Mouse (Mus musculus) lung, embryonic 14.5 days (tissue): ENCODE data around the gene 4930550C14Rik. TPM values are rescaled to one million over a fixed set of nuclear protein-coding genes. Genes with fewer than 3 reads are reported as not detected.

Experiments
- ATAC-seq: fragments of 200-750 bp; cut with Nextera tagmentation; 2 replicates; pipeline ENCODE4 v1.8.0; 2017; ENCODE audit warnings: mild to moderate bottlenecking, moderate TSS enrichment, moderate library complexity; ENCODE audit not compliant: insufficient read depth
- DNase-seq: peaks from one replicate; pipeline ENCODE4 v3.0.0-alpha.2; 2015
- H3K27ac ChIP-seq: fragments of 300-500 bp; sonication (generic); 2 replicates; pipeline ENCODE4 v1.5.1; 2014; ENCODE audit warnings: low read depth, mild to moderate bottlenecking, moderate library complexity
- H3K27me3 ChIP-seq: fragments of 300-500 bp; sonication (generic); 2 replicates; pipeline ENCODE4 v1.6.1; 2014; ENCODE audit warnings: low read length, control low read depth; ENCODE audit not compliant: insufficient read depth
- H3K36me3 ChIP-seq: fragments of 300-500 bp; sonication (generic); 2 replicates; pipeline ENCODE4 v1.6.1; 2014; ENCODE audit warnings: control low read depth; ENCODE audit not compliant: insufficient read depth
- H3K4me1 ChIP-seq: fragments of 300-500 bp; sonication (generic); 2 replicates; pipeline ENCODE4 v1.6.1; 2014; ENCODE audit warnings: antibody characterized with exemption, control low read depth; ENCODE audit not compliant: insufficient read depth
- H3K4me2 ChIP-seq: fragments of 300-500 bp; sonication (generic); 2 replicates; pipeline ENCODE4 v1.6.1; 2014; ENCODE audit warnings: mild to moderate bottlenecking
- H3K4me3 ChIP-seq: fragments of 300-500 bp; sonication (generic); 2 replicates; pipeline ENCODE4 v1.5.1; 2014; ENCODE audit warnings: low read depth, low read length
- H3K9ac ChIP-seq: fragments of 300-500 bp; sonication (generic); 2 replicates; pipeline ENCODE4 v1.6.1; 2014
- H3K9me3 ChIP-seq: fragments of 300-500 bp; sonication (generic); 2 replicates; pipeline ENCODE4 v1.6.1; 2016; ENCODE audit warnings: low read depth, low read length, control low read depth
- CTCF ChIP-seq: IDR thresholded peaks from 2 replicates; pipeline ENCODE4 v1.5.1; 2016; ENCODE audit warnings: antibody characterized with exemption, low read depth
- WGBS: fragments of 180-500 bp; shearing (Covaris S2); extraction: QIAGEN DNeasy Blood & Tissue Kit; methylation state at CpG from one replicate; pipeline ENCODE4 v1.1.7; 2014; 5-methylcytosine and 5-hydroxymethylcytosine counted together
- polyA plus RNA-seq: library from polyadenylated mRNA; unstranded; fragments of >200 nt; fragmentation: Nextera tagmentation; extraction: Ambion mirVana; gene quantifications from 2 replicates; pipeline ENCODE4 v1.2.1, GENCODE M21; 2014

Gene 4930550C14Rik
- polyA plus RNA-seq: 1.2 and 1.6 TPM in 2 replicates

DNA sequence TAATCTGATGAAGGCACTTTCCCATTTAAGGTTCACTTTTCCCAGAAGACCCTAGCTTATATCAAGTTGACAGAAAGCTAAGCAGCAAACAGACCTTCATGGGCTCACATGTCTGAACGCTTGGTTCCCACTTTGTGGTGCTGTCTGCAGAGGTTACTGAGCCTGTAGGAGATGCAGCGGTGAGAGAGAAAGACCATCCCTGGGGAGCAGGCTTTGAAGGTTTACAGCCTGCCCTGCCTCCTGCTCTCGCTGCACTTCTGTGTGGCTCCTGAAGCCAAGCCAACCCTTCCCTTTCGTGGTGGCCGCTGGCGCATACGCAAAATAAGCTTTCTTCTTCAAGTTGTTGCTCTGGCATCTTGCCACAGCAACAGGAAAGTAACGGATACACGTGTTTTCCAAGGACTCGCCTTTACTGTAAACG lies at the start of gene 4930550C14Rik:
4930550C14Rik (plus strand) TSS at position 35 of the 421 bp plus-strand sequence.
- Histone ChIP-seq H3K9me3 (no peaks in the 10 kb centered on the region), H3K4me1 (peaks cover 14% of the 10 kb centered on the region), H3K36me3 (peaks cover 16% of the 10 kb centered on the region), H3K9ac (peak within 1 kb of the TSS; percentile 34), H3K27ac (peak within 1 kb of the TSS; percentile 78), H3K4me3 (no peak within 1 kb of the TSS), H3K27me3 (no peaks in the 10 kb centered on the region), H3K4me2 (peak within 1 kb of the TSS; percentile 52)
- TF ChIP-seq CTCF: no peak
- DNase-seq: peak; percentile 85
- WGBS: 16% methylated on average over 11 of the region's 11 CpGs
- ATAC-seq: peak; percentile 39; the same call in 1 of the 2 replicates

DNA sequence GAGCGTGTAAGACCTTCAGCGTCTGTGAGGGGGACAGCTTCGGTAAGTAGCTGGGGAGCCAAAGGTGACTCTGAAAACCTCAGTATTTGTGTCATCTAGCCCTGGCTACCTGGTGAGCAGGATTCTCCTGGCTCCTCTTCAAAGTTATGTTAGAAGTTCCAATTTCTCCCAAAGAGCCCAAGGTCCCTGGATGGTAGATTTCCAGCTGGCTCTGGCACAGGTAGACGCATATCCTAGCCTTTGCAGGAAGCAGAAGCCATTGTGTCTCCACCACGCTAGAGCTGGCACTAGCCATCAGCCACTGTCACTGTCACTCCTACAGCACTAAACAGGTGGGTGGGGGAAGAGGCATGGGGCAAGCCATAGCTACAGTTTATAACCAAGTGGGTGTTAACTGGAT lies 49.0 kb upstream of the 4930550C14Rik start:
- Histone ChIP-seq H3K4me1 (no peaks in the 10 kb centered on the region), H3K4me2 (no peak overlapping the region), H3K36me3 (no peaks in the 10 kb centered on the region), H3K9me3 (peaks cover 8% of the 10 kb centered on the region; the same call in 1 of the 2 replicates), H3K27ac (no peak overlapping the region), H3K27me3 (no peaks in the 10 kb centered on the region), H3K9ac (no peak overlapping the region), H3K4me3 (no peak overlapping the region)
- WGBS: 86% methylated on average over 5 of the region's 5 CpGs
- TF ChIP-seq CTCF: no peak
- ATAC-seq (no peak), DNase-seq (no peak)

DNA sequence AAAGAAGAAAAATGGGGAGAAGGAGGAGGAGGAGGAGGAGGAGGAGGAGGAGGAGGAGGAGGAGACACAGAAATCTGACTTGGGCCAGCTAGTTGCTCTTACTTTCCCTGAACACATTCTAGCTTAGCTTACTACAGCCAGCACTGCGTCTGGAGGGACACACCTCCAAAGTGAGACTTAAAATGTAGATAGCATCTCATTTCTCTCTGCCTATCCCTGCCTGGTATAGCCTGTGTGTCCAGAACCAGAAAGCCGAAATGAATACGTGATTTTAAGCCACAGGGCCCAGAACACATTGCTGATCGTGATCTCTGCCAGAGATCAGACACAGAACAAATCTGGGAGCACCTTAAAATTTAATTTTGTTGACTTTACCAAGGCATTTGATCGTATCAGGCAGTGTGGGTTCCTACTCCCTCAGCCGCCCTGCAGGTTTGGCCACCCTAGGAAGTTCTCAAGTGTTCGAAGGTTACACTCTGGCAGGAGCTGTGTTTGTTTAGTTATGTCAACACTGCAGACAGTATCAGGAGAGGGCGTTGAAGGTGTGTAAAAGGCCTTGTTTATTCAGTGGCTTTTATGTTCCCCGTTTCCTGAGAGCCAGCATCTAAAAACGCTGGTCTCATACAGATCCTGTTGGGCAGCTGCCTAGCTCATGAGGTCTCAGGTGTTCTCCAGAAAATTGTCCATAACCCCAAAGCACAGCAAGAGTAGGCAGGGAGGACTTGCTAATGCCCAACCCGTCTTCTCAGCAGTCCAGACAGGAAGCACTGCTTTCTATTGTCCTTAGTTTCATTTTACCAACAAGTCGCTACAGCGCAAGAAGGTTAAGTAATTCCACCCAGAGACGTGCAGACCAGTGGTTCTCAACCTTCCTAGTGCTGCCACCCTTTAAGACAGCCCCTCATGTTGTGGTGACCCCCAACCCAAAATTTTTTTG lies 45.6 kb upstream of the 4930550C14Rik start:
- ATAC-seq: peak; percentile 98
- H3K27ac ChIP-seq: peak overlapping the region; percentile 83
- H3K4me3 ChIP-seq: no peak overlapping the region

DNA sequence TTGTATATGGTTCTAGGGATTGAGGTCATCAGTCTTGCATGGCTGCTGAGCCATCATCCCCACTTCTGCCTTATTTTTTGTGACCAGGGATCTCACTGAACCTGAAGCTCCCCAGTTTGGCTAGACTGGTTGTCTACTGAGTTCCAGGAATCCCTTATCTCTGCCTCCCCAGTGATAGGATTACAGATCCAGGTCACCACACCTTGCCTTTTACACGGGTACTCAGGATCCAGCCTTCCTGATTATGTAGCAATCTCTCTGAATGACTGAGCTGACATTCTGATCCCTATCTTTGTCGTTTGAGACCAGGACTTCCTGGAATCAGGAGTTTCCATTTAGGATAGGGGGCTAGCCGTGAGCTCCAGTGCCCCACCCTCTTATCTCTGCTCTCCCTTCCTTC lies 30.8 kb upstream of the 4930550C14Rik start:
- Histone ChIP-seq H3K9ac (no peak overlapping the region), H3K4me3 (no peak overlapping the region), H3K36me3 (no peaks in the 10 kb centered on the region), H3K27ac (no peak overlapping the region), H3K4me1 (no peaks in the 10 kb centered on the region), H3K9me3 (no peaks in the 10 kb centered on the region), H3K27me3 (no peaks in the 10 kb centered on the region), H3K4me2 (no peak overlapping the region)
- no peak for TF ChIP-seq CTCF
- ATAC-seq (no peak), DNase-seq (no peak)
- 45% methylated on average over 3 of the region's 3 CpGs for WGBS

More for the DNA sequence above, 45.6 kb upstream of the 4930550C14Rik start:
- H3K9ac ChIP-seq: no peak overlapping the region; the same call in 1 of the 2 replicates
- DNase-seq: peak; percentile 78
- no peak for TF ChIP-seq CTCF
- peak overlapping the region; percentile 40 for H3K4me2 ChIP-seq
- H3K9me3 ChIP-seq: no peaks in the 10 kb centered on the region
- no peaks in the 10 kb centered on the region for H3K36me3 ChIP-seq
- WGBS: 24% methylated on average over 14 of the region's 14 CpGs
- no peaks in the 10 kb centered on the region for H3K4me1 ChIP-seq
- H3K27me3 ChIP-seq: no peaks in the 10 kb centered on the region

DNA sequence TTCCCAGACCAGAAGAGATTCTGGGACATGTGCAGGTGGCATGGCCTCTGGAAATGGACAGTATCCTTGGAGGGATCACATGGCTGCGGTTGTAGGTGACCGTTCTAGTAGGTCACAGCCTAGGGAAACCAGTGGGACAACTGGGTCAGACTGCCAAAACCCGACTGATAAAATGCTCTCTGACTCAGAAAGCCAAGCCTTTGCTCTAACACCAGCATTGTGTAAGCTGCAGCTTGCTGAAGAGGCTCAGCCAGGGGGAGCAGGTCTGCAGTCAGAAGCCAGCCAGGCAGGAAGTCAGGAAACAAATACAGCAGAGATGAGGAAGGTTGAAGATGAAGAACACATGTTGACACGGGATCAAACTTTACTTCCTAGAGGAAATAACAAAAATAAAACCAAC lies 26.2 kb upstream of the 4930550C14Rik start:
- H3K4me2 ChIP-seq: no peak overlapping the region
- 58% methylated on average over 4 of the region's 4 CpGs for WGBS
- no peaks in the 10 kb centered on the region for H3K27me3 ChIP-seq
- no peak overlapping the region for H3K4me3 ChIP-seq
- TF ChIP-seq CTCF: 0 out of 2 replicates have a peak, but pooled peaks have one; percentile 10
- H3K4me1 ChIP-seq: no peaks in the 10 kb centered on the region
- no peaks in the 10 kb centered on the region for H3K36me3 ChIP-seq
- H3K9me3 ChIP-seq: no peaks in the 10 kb centered on the region
- H3K27ac ChIP-seq: no peak overlapping the region
- peak; percentile 22 for DNase-seq
- ATAC-seq: no peak
- H3K9ac ChIP-seq: no peak overlapping the region

DNA sequence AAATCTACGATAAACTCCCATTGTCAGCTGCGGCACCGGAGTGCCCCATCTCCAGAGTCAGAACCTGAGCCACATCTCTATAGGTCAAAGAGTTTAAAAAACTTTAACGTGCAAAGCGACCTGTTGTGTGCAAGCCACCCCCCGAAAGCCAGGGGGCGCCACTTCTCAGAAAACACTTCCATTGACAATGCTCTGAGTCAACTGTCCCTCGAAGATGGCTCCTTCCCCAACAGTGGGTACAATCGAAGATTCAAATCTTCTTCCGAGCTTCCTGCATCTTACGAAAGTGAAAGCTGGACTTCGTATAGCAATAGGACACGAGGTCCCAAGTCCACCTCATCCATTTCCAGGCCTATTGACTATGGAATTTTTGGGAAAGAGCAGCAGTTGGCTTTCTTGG lies 25.3 kb upstream of the 4930550C14Rik start:
- H3K4me3 ChIP-seq: no peak overlapping the region
- no peak overlapping the region for H3K9ac ChIP-seq
- H3K27ac ChIP-seq: no peak overlapping the region
- no peaks in the 10 kb centered on the region for H3K27me3 ChIP-seq
- H3K9me3 ChIP-seq: no peaks in the 10 kb centered on the region
- DNase-seq (no peak), ATAC-seq (no peak)
- no peaks in the 10 kb centered on the region for H3K36me3 ChIP-seq
- no peak overlapping the region for H3K4me2 ChIP-seq
- H3K4me1 ChIP-seq: no peaks in the 10 kb centered on the region
- 85% methylated on average over 13 of the region's 13 CpGs for WGBS
- peak; percentile 40 for TF ChIP-seq CTCF

DNA sequence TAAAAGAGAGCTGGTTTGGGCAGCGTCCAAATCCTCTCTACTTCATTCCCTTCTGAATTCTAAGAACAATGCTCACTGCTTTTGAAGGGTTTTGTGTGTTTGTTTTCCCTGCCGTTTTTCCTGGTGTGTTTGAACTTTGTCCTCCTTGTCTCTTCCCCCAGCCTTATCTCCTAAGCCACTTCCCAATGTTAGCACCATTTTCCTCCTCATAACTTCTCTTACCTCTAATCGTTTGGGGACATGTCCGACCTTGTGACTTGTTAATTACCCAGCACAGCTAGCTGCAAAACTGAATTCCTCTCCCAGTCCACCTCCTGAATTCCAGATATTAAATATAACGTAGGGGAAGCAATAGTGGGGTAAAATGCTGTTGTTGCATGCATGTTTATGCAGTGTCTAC lies 24.5 kb upstream of the 4930550C14Rik start:
- Histone ChIP-seq H3K27ac (no peak overlapping the region), H3K9me3 (no peaks in the 10 kb centered on the region), H3K4me2 (no peak overlapping the region), H3K4me1 (no peaks in the 10 kb centered on the region), H3K27me3 (no peaks in the 10 kb centered on the region), H3K9ac (no peak overlapping the region), H3K36me3 (no peaks in the 10 kb centered on the region), H3K4me3 (no peak overlapping the region)
- ATAC-seq (no peak), DNase-seq (peak; percentile 39)
- 38% methylated on average over 5 of the region's 5 CpGs for WGBS
- TF ChIP-seq CTCF: no peak
